Mouse (Mus musculus) kidney, postnatal 0 days (tissue): ENCODE results near the gene Tox2. TPM values are rescaled to one million over a fixed set of nuclear protein-coding genes. Genes with fewer than 3 reads are reported as not detected.

Source experiments
- ATAC-seq: fragments of 200-750 bp; cut with Nextera tagmentation; replicated peaks from 2 replicates; pipeline ENCODE4 v1.8.0; 2017; ENCODE audit warnings: low read depth, moderate number of reproducible peaks, moderate TSS enrichment, moderate library complexity; ENCODE audit not compliant: low FRiP score
- DNase-seq: peaks from one replicate; pipeline ENCODE4 v3.0.0-alpha.2; 2016; ENCODE audit warnings: low spot score
- H3K27ac ChIP-seq: fragments of 300-500 bp; sonication (generic); 2 replicates; pipeline ENCODE4 v1.5.1; 2014; ENCODE audit warnings: mild to moderate bottlenecking
- H3K27me3 ChIP-seq: fragments of 300-500 bp; sonication (generic); 2 replicates; pipeline ENCODE4 v1.6.1; 2014; ENCODE audit warnings: low read length, mixed read lengths; ENCODE audit not compliant: insufficient read depth
- H3K36me3 ChIP-seq: fragments of 300-500 bp; sonication (generic); 2 replicates; pipeline ENCODE4 v1.6.1; 2014; ENCODE audit warnings: low read length, mixed read lengths; ENCODE audit not compliant: insufficient read depth
- H3K4me1 ChIP-seq: fragments of 300-500 bp; sonication (generic); replicated peaks from 2 replicates; pipeline ENCODE4 v1.6.1; 2014; ENCODE audit warnings: antibody characterized with exemption, low read length, mixed read lengths; ENCODE audit not compliant: insufficient read depth
- H3K4me2 ChIP-seq: fragments of 300-500 bp; sonication (generic); 2 replicates; pipeline ENCODE4 v1.6.1; 2014; ENCODE audit warnings: mild to moderate bottlenecking, low read length, moderate library complexity, mixed read lengths
- H3K4me3 ChIP-seq: fragments of 300-500 bp; sonication (generic); replicated peaks from 2 replicates; pipeline ENCODE4 v1.5.1; 2014; ENCODE audit warnings: low read depth, low read length
- H3K9ac ChIP-seq: fragments of 300-500 bp; sonication (generic); 2 replicates; pipeline ENCODE4 v1.6.1; 2014; ENCODE audit warnings: low read depth, low read length
- H3K9me3 ChIP-seq: fragments of 300-500 bp; sonication (generic); replicated peaks from 2 replicates; pipeline ENCODE4 v1.6.1; 2016; ENCODE audit warnings: low read length, inconsistent platforms, mixed read lengths
- CTCF ChIP-seq: IDR thresholded peaks from 2 replicates; pipeline ENCODE4 v1.5.1; 2016; ENCODE audit warnings: antibody characterized with exemption, low read depth, mild to moderate bottlenecking, moderate library complexity
- WGBS: fragments of 180-500 bp; shearing (Covaris S2); extraction: QIAGEN DNeasy Blood & Tissue Kit; methylation state at CpG from one replicate; pipeline ENCODE4 v1.1.7; 2014; 5-methylcytosine and 5-hydroxymethylcytosine counted together
- polyA plus RNA-seq: library from polyadenylated mRNA; unstranded; fragments of >200 nt; fragmentation: Nextera tagmentation; extraction: Ambion mirVana; gene quantifications from 2 replicates; pipeline ENCODE4 v1.2.1, GENCODE M21; 2015

The Tox2 gene
- polyA plus RNA-seq, 1 experiment from 2014 or later: 1.1 TPM

DNA sequence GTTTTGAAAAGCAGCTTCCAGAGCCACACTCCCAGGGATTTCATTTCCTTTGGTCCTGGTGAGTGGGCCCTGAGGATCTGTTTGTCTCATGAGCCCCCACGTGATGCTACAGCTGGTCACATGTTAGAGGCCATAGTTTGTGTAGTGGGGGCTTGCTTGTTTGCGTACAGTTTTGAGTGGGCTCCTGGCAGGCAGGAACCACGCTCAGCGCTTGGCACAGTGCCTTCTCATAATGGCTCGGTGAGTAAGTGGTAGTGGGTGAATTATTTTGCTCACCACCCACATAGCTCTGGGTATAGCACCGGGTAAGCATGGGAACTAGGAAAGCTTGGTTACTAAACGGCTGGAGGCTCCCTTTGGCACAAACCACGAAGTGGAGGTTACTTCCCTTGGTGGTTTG is 6.2 kb downstream of the Tox2 start:
- Histone ChIP-seq H3K9ac (no peak overlapping the region), H3K27ac (no peak overlapping the region), H3K36me3 (no peaks in the 10 kb centered on the region), H3K9me3 (no peaks in the 10 kb centered on the region; the same call in 1 of the 2 replicates), H3K4me1 (no peaks in the 10 kb centered on the region; the same call in 1 of the 2 replicates), H3K4me3 (no peak overlapping the region), H3K4me2 (no peak overlapping the region), H3K27me3 (peaks cover 26% of the 10 kb centered on the region)
- DNase-seq: no peak
- WGBS: 76% methylated on average over 8 of the region's 8 CpGs
- no peak for ATAC-seq
- TF ChIP-seq CTCF: no peak

DNA sequence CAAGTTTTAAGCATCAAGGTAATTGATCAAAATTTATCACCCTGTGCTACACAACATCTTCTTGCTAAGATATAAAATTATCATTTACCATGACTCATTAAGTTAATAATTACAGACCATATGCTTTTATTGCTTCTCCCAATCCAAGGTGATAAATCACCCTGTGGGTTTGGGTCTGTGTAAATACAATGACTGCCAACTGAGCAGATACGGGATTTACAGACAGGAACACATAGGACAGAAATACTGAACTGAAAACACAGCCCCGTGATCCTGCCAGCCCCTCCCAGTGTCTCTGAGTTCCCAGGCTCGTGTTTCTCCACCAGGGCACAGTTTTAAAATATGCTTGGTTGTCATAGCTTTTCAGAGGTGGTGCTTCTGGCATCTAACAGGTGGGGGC is 10.2 kb downstream of the Tox2 start:
- H3K27me3 ChIP-seq: no peaks in the 10 kb centered on the region
- no peaks in the 10 kb centered on the region for H3K36me3 ChIP-seq
- no peak overlapping the region for H3K4me2 ChIP-seq
- no peak overlapping the region for H3K9ac ChIP-seq
- 3% methylated on average over 3 of the region's 3 CpGs for WGBS
- H3K9me3 ChIP-seq: no peaks in the 10 kb centered on the region; the same call in 1 of the 2 replicates
- no peak overlapping the region for H3K4me3 ChIP-seq
- no peak overlapping the region for H3K27ac ChIP-seq
- no peak for TF ChIP-seq CTCF
- no peaks in the 10 kb centered on the region for H3K4me1 ChIP-seq
- ATAC-seq (no peak), DNase-seq (no peak)

DNA sequence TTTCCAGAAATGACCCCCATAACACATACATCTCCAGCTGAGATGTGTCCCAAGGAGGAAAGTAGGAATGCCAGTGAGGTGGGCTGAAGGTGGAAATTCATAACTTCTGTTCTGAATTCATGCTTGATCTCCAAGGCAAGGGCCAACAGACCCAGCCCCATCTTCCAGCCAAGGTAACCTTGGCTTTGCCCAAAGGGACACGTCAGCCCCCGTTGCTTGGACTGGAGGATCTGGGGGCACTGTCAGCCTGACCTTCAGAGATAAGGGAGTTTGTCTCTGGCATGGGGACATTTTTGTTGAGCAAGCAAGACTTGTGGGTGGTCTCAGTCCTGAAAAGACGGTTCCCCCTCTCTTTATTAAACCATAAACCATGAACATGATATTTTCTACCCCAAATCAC is 15.2 kb downstream of the Tox2 start:
- no peak overlapping the region for H3K9ac ChIP-seq
- DNase-seq (no peak), ATAC-seq (no peak)
- no peak overlapping the region for H3K4me3 ChIP-seq
- no peaks in the 10 kb centered on the region for H3K4me1 ChIP-seq
- H3K27me3 ChIP-seq: no peaks in the 10 kb centered on the region; the same call in 1 of the 2 replicates
- TF ChIP-seq CTCF: no peak
- no peak overlapping the region for H3K27ac ChIP-seq
- no peak overlapping the region for H3K4me2 ChIP-seq
- H3K9me3 ChIP-seq: no peaks in the 10 kb centered on the region
- no peaks in the 10 kb centered on the region for H3K36me3 ChIP-seq
- WGBS: 61% methylated on average over 3 of the region's 3 CpGs

DNA sequence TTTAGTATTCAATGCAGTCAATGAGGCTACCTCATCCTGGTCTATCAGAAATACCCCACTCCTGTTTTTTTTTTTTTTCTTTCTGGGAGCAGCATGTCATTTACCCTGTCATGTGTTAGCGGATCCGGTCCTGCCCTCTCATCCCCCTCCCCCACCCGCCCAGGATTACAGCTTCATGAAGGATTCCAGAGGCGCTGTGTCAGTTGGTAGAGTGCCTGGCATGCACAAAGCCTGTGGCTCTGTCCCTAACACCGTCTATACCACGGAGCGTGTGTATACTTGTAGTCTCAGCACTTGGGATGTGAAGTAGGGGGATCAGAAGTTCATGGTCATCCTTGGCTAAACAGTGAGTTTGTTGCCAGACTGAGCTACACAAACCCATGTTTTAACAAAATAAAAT is 15.6 kb downstream of the Tox2 start:
- H3K4me1 ChIP-seq: no peaks in the 10 kb centered on the region
- H3K4me2 ChIP-seq: no peak overlapping the region
- no peak overlapping the region for H3K9ac ChIP-seq
- TF ChIP-seq CTCF: no peak
- WGBS: 71% methylated on average over 7 of the region's 7 CpGs
- H3K27ac ChIP-seq: no peak overlapping the region
- H3K9me3 ChIP-seq: no peaks in the 10 kb centered on the region
- H3K27me3 ChIP-seq: no peaks in the 10 kb centered on the region; the same call in 1 of the 2 replicates
- H3K36me3 ChIP-seq: no peaks in the 10 kb centered on the region
- no peak overlapping the region for H3K4me3 ChIP-seq
- no peak for DNase-seq
- no peak for ATAC-seq

DNA sequence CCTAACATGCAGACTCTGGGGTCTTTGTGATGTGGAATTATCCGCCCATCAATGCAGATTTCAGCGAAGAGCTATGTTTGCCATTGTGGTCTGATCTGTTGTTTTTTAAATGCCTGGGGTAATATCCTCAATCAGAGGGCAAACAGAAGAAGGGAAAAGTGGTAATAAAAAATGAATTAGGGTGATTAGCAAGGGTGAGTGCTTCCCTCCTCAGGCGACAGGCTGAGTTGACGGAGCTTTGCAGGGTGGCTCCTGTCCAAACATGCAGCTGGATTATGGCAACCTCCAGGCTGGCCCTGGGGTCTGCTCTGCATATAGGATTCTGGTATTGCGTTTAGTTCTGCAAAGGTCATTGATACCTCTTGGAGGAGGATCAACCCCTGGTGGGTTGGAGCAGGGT is 16.5 kb downstream of the Tox2 start:
- ATAC-seq: no peak
- WGBS: 27% methylated on average over 5 of the region's 5 CpGs

DNA sequence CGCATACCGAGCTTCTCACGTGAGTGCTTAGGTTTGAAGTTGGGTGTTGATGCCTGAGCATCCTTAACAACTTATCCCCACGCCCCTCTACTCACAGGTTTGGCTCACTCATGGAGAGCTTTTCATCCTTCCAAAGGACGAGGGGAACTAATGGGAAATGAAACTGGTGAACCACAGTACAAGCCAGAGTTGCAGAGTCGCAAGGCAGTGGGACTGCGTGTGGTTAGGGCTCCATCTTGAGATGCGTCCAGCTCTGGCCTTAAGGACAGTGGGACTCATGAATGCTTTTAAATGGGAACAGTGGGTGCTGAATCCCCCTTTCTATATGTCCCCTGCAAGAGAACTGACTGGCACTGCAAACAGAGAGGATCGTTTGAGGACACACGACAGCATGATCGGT is 17.8 kb downstream of the Tox2 start:
- H3K27me3 ChIP-seq: no peaks in the 10 kb centered on the region; the same call in 1 of the 2 replicates
- H3K4me2 ChIP-seq: no peak overlapping the region
- H3K9me3 ChIP-seq: no peaks in the 10 kb centered on the region
- H3K36me3 ChIP-seq: no peaks in the 10 kb centered on the region
- no peak for DNase-seq
- WGBS: 93% methylated on average over 11 of the region's 11 CpGs
- no peak overlapping the region for H3K27ac ChIP-seq
- no peak for TF ChIP-seq CTCF
- no peak for ATAC-seq
- no peak overlapping the region for H3K4me3 ChIP-seq
- no peak overlapping the region for H3K9ac ChIP-seq
- no peaks in the 10 kb centered on the region for H3K4me1 ChIP-seq

More for the DNA sequence above, 16.5 kb downstream of the Tox2 start:
- Histone ChIP-seq H3K27me3 (no peaks in the 10 kb centered on the region; the same call in 1 of the 2 replicates), H3K9ac (no peak overlapping the region), H3K9me3 (no peaks in the 10 kb centered on the region), H3K4me3 (no peak overlapping the region), H3K36me3 (no peaks in the 10 kb centered on the region), H3K27ac (no peak overlapping the region), H3K4me1 (no peaks in the 10 kb centered on the region), H3K4me2 (no peak overlapping the region)
- DNase-seq: peak; percentile 50
- TF ChIP-seq CTCF: peak; percentile 27; the same call in 1 of the 2 replicates

DNA sequence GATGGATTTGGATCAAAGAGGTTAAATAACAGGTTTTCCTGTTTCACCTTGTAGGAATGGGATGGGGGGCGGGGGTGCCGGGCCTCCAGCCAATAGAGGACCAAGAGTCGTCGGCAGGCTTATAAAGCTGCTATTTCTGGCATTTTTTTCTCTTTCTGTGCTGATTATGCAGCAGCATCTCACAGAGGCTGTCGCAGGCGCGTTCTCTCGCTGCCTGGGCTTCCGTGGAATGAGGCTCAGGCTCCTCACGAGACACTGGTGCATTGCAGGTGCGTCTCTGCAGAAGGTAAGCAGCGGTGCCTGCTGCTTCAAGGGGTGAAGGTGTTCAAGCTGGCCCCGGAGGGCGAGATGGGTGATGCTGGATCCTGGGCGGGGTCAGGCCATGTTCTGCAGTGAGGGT is 22.4 kb downstream of the Tox2 start:
- H3K9me3 ChIP-seq: no peaks in the 10 kb centered on the region
- no peaks in the 10 kb centered on the region for H3K36me3 ChIP-seq
- H3K9ac ChIP-seq: no peak overlapping the region
- no peak for DNase-seq
- no peak overlapping the region for H3K27ac ChIP-seq
- TF ChIP-seq CTCF: no peak
- WGBS: 79% methylated on average over 15 of the region's 15 CpGs
- H3K27me3 ChIP-seq: no peaks in the 10 kb centered on the region; the same call in 1 of the 2 replicates
- ATAC-seq: no peak
- no peak overlapping the region for H3K4me3 ChIP-seq
- no peak overlapping the region for H3K4me2 ChIP-seq
- H3K4me1 ChIP-seq: no peaks in the 10 kb centered on the region
